Mouse (Mus musculus): Measurements from ENCODE around the gene Cacng3. TPM values are rescaled to one million over a fixed set of nuclear protein-coding genes. Genes with fewer than 3 reads are reported as not detected.

The Cacng3 gene
- polyA plus RNA-seq, 1 experiment from 2014 or later: 0.12 TPM

DNA sequence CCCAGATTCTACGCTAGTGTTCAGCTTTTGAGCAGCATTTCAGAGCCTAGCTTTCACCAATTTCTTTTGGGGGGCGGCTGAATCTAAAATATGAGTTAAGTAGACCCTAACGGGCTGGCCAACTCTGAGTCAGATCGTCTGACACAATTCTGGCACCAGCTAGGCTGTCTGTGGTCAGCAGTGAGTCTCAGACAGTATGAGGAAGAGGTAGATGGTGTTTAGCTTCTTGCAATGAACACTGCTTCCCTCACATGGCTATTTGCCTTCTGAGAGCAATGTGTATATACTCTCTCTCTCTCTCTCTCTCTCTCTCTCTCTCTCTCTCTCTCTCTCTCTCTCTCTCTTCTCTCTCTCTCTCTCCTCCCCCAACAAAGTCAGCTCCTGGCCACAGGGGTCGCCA is 37.3 kb upstream of the Cacng3 start:
- no peak for ATAC-seq
- H3K4me1 ChIP-seq (ENCODE audit: insufficient read depth): no peaks in the 10 kb centered on the region
- H3K4me3 ChIP-seq (ENCODE audit: low read depth, low read length): no peak overlapping the region
- TF ChIP-seq EP300 (IDR thresholded peaks at IDR 0.05; ENCODE audit: low read depth) (no peak), CTCF (IDR thresholded peaks at IDR 0.05; ENCODE audit: low read depth) (no peak)
- no peak overlapping the region for H3K4me2 ChIP-seq (ENCODE audit: low read depth, low read length)
- H3K27ac ChIP-seq (ENCODE audit: low read depth): no peak overlapping the region
- no peak overlapping the region for H3K9ac ChIP-seq (replicated peaks)
- no peak for DNase-seq
- no peaks in the 10 kb centered on the region for H3K27me3 ChIP-seq (ENCODE audit: insufficient read depth, low read length)
- 59% methylated on average over 5 of the region's 5 CpGs for WGBS (ENCODE audit: insufficient replicate concordance)
- H3K9me3 ChIP-seq (ENCODE audit: low read length): no peaks in the 10 kb centered on the region
- H3K36me3 ChIP-seq (replicated peaks; ENCODE audit: insufficient read depth, low read length): no peaks in the 10 kb centered on the region

GRCm38 (mm10) chr7:122633463-122633862 is 36.8 kb upstream of the Cacng3 start:
- H3K4me3 ChIP-seq (ENCODE audit: low read depth, low read length): no peak overlapping the region
- no peaks in the 10 kb centered on the region for H3K27me3 ChIP-seq (ENCODE audit: insufficient read depth, low read length)
- DNase-seq (no peak), ATAC-seq (no peak)
- no peak overlapping the region for H3K4me2 ChIP-seq (ENCODE audit: low read depth, low read length)
- no peak overlapping the region for H3K27ac ChIP-seq (ENCODE audit: low read depth)
- H3K36me3 ChIP-seq (replicated peaks; ENCODE audit: insufficient read depth, low read length): no peaks in the 10 kb centered on the region
- no peaks in the 10 kb centered on the region for H3K9me3 ChIP-seq (ENCODE audit: low read length)
- H3K9ac ChIP-seq (replicated peaks): no peak overlapping the region
- TF ChIP-seq EP300 (IDR thresholded peaks at IDR 0.05; ENCODE audit: low read depth): no peak
- no peak for TF ChIP-seq CTCF (IDR thresholded peaks at IDR 0.05; ENCODE audit: low read depth)
- 81% methylated on average over 5 of the region's 5 CpGs for WGBS (ENCODE audit: insufficient replicate concordance)
- H3K4me1 ChIP-seq (ENCODE audit: insufficient read depth): no peaks in the 10 kb centered on the region

DNA sequence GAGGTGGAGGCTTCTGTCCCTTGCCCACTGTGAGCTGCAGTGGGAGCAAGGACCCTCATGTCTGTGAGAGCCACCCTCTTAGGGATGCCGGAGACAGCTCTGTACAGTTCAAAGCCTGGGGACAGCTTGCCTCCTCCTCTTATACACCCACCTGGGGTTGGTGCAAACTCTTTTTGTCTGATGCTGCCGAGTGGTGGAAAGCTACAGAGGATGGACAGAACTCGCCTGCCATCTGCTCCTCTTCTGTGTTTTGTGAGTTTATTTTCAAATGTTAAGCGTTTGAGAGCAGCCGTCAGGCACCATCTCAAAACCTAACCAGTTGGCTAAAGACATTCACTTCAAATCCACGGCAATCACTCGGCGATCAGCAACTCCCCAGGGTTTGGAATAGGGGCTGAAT is 26.6 kb upstream of the Cacng3 start:
- H3K27me3 ChIP-seq (ENCODE audit: insufficient read depth, low read length): no peaks in the 10 kb centered on the region
- no peak for DNase-seq
- H3K36me3 ChIP-seq (replicated peaks; ENCODE audit: insufficient read depth, low read length): no peaks in the 10 kb centered on the region
- TF ChIP-seq CTCF (IDR thresholded peaks at IDR 0.05; ENCODE audit: low read depth): no peak
- TF ChIP-seq EP300 (IDR thresholded peaks at IDR 0.05; ENCODE audit: low read depth): no peak
- ATAC-seq: no peak
- no peak overlapping the region for H3K4me3 ChIP-seq (ENCODE audit: low read depth, low read length)
- WGBS (ENCODE audit: insufficient replicate concordance): 80% methylated on average over 8 of the region's 8 CpGs
- H3K4me2 ChIP-seq (ENCODE audit: low read depth, low read length): no peak overlapping the region
- H3K9ac ChIP-seq (replicated peaks): no peak overlapping the region
- H3K4me1 ChIP-seq (ENCODE audit: insufficient read depth): no peaks in the 10 kb centered on the region
- H3K27ac ChIP-seq (ENCODE audit: low read depth): no peak overlapping the region
- no peaks in the 10 kb centered on the region for H3K9me3 ChIP-seq (ENCODE audit: low read length)

DNA sequence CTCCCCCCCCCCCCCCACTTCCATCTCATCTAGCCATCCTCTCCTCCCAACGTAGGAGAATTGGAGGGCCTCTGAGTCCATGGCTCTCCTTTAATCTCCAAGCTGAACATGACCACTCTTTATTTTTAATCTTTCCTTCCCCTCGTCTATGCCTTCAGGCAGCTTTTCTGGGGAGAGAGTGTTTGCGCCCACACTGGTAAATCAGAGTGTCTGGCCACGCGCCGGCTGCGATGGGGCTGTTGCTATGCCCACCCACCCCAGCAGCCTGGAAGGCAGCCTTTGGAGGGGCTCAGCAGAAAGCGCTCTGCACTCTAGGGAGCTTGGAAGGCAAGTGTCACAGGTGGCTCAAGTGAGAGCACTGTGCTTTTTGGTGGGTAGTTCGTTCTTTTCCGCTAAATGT is 21.0 kb upstream of the Cacng3 start:
- Histone ChIP-seq H3K27ac (ENCODE audit: low read depth) (no peak overlapping the region), H3K9me3 (ENCODE audit: low read length) (no peaks in the 10 kb centered on the region), H3K9ac (replicated peaks) (no peak overlapping the region), H3K36me3 (replicated peaks; ENCODE audit: insufficient read depth, low read length) (no peaks in the 10 kb centered on the region), H3K4me1 (ENCODE audit: insufficient read depth) (no peaks in the 10 kb centered on the region), H3K27me3 (ENCODE audit: insufficient read depth, low read length) (no peaks in the 10 kb centered on the region), H3K4me3 (ENCODE audit: low read depth, low read length) (no peak overlapping the region), H3K4me2 (ENCODE audit: low read depth, low read length) (no peak overlapping the region)
- no peak for ATAC-seq
- no peak for DNase-seq
- WGBS (ENCODE audit: insufficient replicate concordance): 80% methylated on average over 10 of the region's 10 CpGs
- no peak for TF ChIP-seq CTCF (IDR thresholded peaks at IDR 0.05; ENCODE audit: low read depth)
- TF ChIP-seq EP300 (IDR thresholded peaks at IDR 0.05; ENCODE audit: low read depth): no peak

DNA sequence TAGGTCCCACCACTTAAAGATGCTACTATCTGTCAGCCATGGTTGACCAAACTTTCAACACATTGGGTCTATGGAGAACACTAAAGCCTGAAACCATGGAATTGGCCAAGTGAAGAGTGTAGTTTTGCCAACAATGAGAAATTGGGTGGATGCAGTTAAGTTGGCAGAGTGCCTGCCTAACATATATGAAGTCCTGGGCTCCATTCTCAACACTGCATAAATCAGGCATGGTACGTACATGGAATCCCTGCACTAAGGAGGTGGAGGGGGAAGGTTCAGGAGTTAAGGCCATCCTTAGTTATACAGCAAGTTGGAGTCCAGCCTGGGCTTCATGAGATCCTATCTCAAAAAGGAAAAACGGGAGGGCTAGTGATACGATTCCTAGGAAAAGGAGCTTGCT is 17.8 kb upstream of the Cacng3 start:
- Histone ChIP-seq H3K27ac (ENCODE audit: low read depth) (no peak overlapping the region), H3K36me3 (replicated peaks; ENCODE audit: insufficient read depth, low read length) (no peaks in the 10 kb centered on the region), H3K27me3 (ENCODE audit: insufficient read depth, low read length) (no peaks in the 10 kb centered on the region), H3K9ac (replicated peaks) (no peak overlapping the region), H3K4me3 (ENCODE audit: low read depth, low read length) (no peak overlapping the region), H3K4me2 (ENCODE audit: low read depth, low read length) (no peak overlapping the region), H3K4me1 (ENCODE audit: insufficient read depth) (no peaks in the 10 kb centered on the region), H3K9me3 (ENCODE audit: low read length) (no peaks in the 10 kb centered on the region)
- no peak for ATAC-seq
- DNase-seq: no peak
- TF ChIP-seq CTCF (IDR thresholded peaks at IDR 0.05; ENCODE audit: low read depth) (no peak), EP300 (IDR thresholded peaks at IDR 0.05; ENCODE audit: low read depth) (no peak)
- 74% methylated on average over 3 of the region's 3 CpGs for WGBS (ENCODE audit: insufficient replicate concordance)

DNA sequence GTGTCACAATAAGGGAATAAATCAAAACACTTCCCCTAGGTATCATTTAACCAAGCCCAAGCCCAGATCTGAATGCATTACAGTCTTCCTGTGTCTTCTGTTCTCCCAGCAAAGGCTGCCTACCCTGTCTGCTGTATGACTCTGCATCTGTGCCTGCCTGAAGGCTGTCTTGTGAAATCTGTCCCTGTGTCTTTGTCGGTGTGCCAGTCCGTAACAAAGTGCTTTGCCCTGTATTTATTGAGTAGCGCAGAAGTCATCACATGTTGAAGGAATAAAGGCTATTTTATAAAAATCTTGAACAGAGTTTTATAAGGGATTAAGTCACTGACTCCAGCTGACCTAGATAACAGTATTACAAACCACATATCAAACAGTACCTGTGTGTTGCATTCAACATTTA is 13.6 kb upstream of the Cacng3 start:
- no peak for TF ChIP-seq CTCF (IDR thresholded peaks at IDR 0.05; ENCODE audit: low read depth)
- TF ChIP-seq EP300 (IDR thresholded peaks at IDR 0.05; ENCODE audit: low read depth): no peak
- Histone ChIP-seq H3K4me2 (ENCODE audit: low read depth, low read length) (no peak overlapping the region), H3K9me3 (ENCODE audit: low read length) (no peaks in the 10 kb centered on the region), H3K27ac (ENCODE audit: low read depth) (no peak overlapping the region), H3K36me3 (replicated peaks; ENCODE audit: insufficient read depth, low read length) (no peaks in the 10 kb centered on the region), H3K27me3 (ENCODE audit: insufficient read depth, low read length) (no peaks in the 10 kb centered on the region), H3K4me1 (ENCODE audit: insufficient read depth) (no peaks in the 10 kb centered on the region), H3K9ac (replicated peaks) (no peak overlapping the region), H3K4me3 (ENCODE audit: low read depth, low read length) (no peak overlapping the region)
- ATAC-seq: no peak
- WGBS (ENCODE audit: insufficient replicate concordance): 83% methylated on average over 3 of the region's 3 CpGs
- DNase-seq: no peak
